Mouse (Mus musculus): ENCODE measurements around the gene Arl4c.

DNA sequence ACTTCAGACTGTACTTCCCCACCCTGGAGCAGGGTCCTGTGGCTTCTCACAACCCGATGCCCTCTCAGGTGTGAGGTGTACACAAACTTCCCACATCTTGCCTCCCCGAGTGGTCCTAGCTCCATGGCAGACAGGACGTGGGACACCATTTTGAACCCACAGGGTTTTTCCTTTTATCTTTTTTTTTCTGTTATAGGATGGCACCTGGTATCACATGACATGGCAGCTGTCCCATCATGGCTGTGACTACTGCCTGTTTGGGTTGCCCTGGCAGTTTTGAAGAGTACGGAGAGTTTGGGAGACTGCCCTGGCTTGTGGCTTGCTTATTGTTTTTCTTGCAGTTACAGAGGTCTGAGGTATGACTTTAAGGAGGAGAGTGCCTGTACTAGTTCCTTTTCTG is 53.3 kb downstream of the Arl4c start:
- TF ChIP-seq CTCF (IDR thresholded peaks at IDR 0.05; ENCODE audit: low read depth, low read length): no peak
- TF ChIP-seq POLR2A (IDR thresholded peaks at IDR 0.05; ENCODE audit: extremely low read depth, insufficient read depth, low read length): no peak
